ENCODE assay signal across 30 mouse cellular contexts in the genomic region with DNA sequence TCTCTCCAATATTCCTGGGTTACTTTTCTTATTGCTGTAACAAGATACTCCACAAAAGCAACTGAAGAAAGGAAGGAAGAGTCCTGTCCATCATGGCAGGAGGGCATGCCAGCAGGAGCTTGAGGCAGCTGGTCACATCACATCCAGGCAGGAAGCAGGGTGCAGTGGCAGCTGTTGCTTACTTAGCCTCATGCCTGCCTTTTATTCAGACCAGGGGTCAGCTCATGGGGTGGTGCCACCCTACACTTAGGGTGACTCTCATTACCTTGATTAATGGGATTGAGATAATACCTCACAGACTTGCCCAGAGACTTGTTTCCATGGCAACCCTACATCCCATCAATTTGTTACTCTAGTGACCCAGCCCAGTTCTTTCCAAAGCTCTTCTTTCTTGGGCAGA. TPM values are rescaled to one million over a fixed set of nuclear protein-coding genes. Genes with fewer than 3 reads are reported as not detected.
DNase-seq lines count a peak whose midpoint lies in the region; ATAC-seq lines count a peak whose summit lies in the region.
"Had no signal": no experiment of that assay in that cellular context is flagged by ENCODE, and none has a peak within 500 bp of the region (broad histone marks: within the 10 kb centered on the region; RNA-seq: fewer than 3 reads in every experiment).

No protein-coding gene starts in this region.

- peaks cover 13% of the 10 kb centered on the region for H3K4me1 ChIP-seq in forebrain, embryonic 11.5 days (replicated peaks; ENCODE audit: control insufficient read depth, insufficient read depth, low read length)
- peaks cover 33% of the 10 kb centered on the region for H3K4me1 ChIP-seq in forebrain, embryonic 10.5 days
- no peaks in the 10 kb centered on the region for H3K4me1 ChIP-seq in midbrain, embryonic 11.5 days (ENCODE audit: control insufficient read depth, insufficient read depth, low read length)
- H3K4me1 ChIP-seq in midbrain, embryonic 16.5 days (ENCODE audit: control insufficient read depth, insufficient read depth, low read length): peaks cover 14% of the 10 kb centered on the region
- peaks cover 39% of the 10 kb centered on the region for H3K4me1 ChIP-seq in limb, embryonic 12.5 days (replicated peaks)

- no peak overlapping the region for H3K4me2 ChIP-seq in forebrain, embryonic 11.5 days (ENCODE audit: low read depth, low read length, severe bottlenecking)
- no peak overlapping the region for H3K4me2 ChIP-seq in midbrain, embryonic 11.5 days
- H3K4me2 ChIP-seq in midbrain, embryonic 16.5 days (ENCODE audit: low read length): no peak overlapping the region
- H3K4me2 ChIP-seq in limb, embryonic 12.5 days: no peak overlapping the region
- H3K4me2 ChIP-seq: hindbrain, embryonic 13.5 days; liver, embryonic 11.5 days; neural tube, embryonic 12.5 days had no signal

- H3K9ac ChIP-seq in forebrain, embryonic 11.5 days (ENCODE audit: low read length): no peak overlapping the region
- H3K9ac ChIP-seq in midbrain, embryonic 11.5 days (ENCODE audit: low read length): no peak overlapping the region
- no peak overlapping the region for H3K9ac ChIP-seq in midbrain, embryonic 16.5 days (ENCODE audit: low read depth, low read length)
- no peak overlapping the region for H3K9ac ChIP-seq in limb, embryonic 12.5 days (replicated peaks)
- H3K9ac ChIP-seq: heart, embryonic 12.5 days; hindbrain, embryonic 13.5 days; limb, embryonic 13.5 days; lung, embryonic 15.5 days; neural tube, embryonic 12.5 days had no signal

- no peak for ATAC-seq in forebrain, embryonic 11.5 days (replicated peaks; ENCODE audit: low FRiP score)
- ATAC-seq in midbrain, embryonic 11.5 days (ENCODE audit: low FRiP score): no peak
- no peak for ATAC-seq in midbrain, embryonic 16.5 days
- ATAC-seq in limb, embryonic 12.5 days (ENCODE audit: insufficient number of reproducible peaks, insufficient read depth, low FRiP score, low TSS enrichment, low read depth): no peak

- no peaks in the 10 kb centered on the region for H3K36me3 ChIP-seq in forebrain, embryonic 11.5 days (ENCODE audit: control insufficient read depth, insufficient read depth, low read length)
- no peaks in the 10 kb centered on the region for H3K36me3 ChIP-seq in forebrain, embryonic 10.5 days (replicated peaks)
- H3K36me3 ChIP-seq in midbrain, embryonic 11.5 days (ENCODE audit: control insufficient read depth, insufficient read depth, low read length): no peaks in the 10 kb centered on the region
- no peaks in the 10 kb centered on the region for H3K36me3 ChIP-seq in midbrain, embryonic 16.5 days (ENCODE audit: control insufficient read depth, insufficient read depth, low read length)
- H3K36me3 ChIP-seq in limb, embryonic 12.5 days: no peaks in the 10 kb centered on the region
- H3K36me3 ChIP-seq: heart, embryonic 12.5 days; hindbrain, embryonic 13.5 days; limb, embryonic 13.5 days; lung, embryonic 15.5 days; neural tube, embryonic 12.5 days had no signal

- H3K4me3 ChIP-seq in forebrain, embryonic 11.5 days (ENCODE audit: low read depth, low read length): no peak overlapping the region
- H3K4me3 ChIP-seq in forebrain, embryonic 10.5 days: no peak overlapping the region
- H3K4me3 ChIP-seq in midbrain, embryonic 11.5 days (ENCODE audit: low read depth, low read length): no peak overlapping the region
- H3K4me3 ChIP-seq in midbrain, embryonic 16.5 days (ENCODE audit: low read depth, low read length): no peak overlapping the region
- H3K4me3 ChIP-seq in limb, embryonic 12.5 days (replicated peaks): no peak overlapping the region
- H3K4me3 ChIP-seq: erythroblast, embryonic 14.5 days; heart, embryonic 12.5 days; hindbrain, embryonic 13.5 days; limb, embryonic 13.5 days; lung, embryonic 15.5 days; neural tube, embryonic 12.5 days had no signal

- no peak overlapping the region for H3K27ac ChIP-seq in forebrain, embryonic 11.5 days (ENCODE audit: low read depth, low read length)
- H3K27ac ChIP-seq in forebrain, embryonic 10.5 days: no peak overlapping the region
- H3K27ac ChIP-seq in midbrain, embryonic 11.5 days (ENCODE audit: low read depth, low read length): no peak overlapping the region
- H3K27ac ChIP-seq in midbrain, embryonic 16.5 days (ENCODE audit: low read length): no peak overlapping the region
- peak overlapping the region; percentile 90 for H3K27ac ChIP-seq in limb, embryonic 12.5 days
- H3K27ac ChIP-seq: neural tube, embryonic 12.5 days had no signal

- DNase-seq in forebrain, embryonic 11.5 days (ENCODE audit: low spot score): peak; percentile 51
- DNase-seq in forebrain, embryonic 10.5 days (ENCODE audit: extremely low spot score, low spot score): no peak
- peak; percentile 33 for DNase-seq in midbrain, embryonic 11.5 days (ENCODE audit: low spot score, missing footprints)
- no peak for DNase-seq in layer of hippocampus, adult 11-12 months (ENCODE audit: low spot score)
- no peak for DNase-seq in thymus, postnatal 36 days
- DNase-seq: adrenal gland, postnatal 10 days; cerebellum, adult 18-20 months; cerebellum, postnatal 14 days; gastrocnemius, postnatal 14 days; heart, postnatal 4 days; kidney, adult 8-10 months; right cerebral cortex, postnatal 14 days had no signal

- no peaks in the 10 kb centered on the region for H3K9me3 ChIP-seq in forebrain, embryonic 11.5 days (ENCODE audit: control insufficient read depth, low read length)
- H3K9me3 ChIP-seq in forebrain, embryonic 10.5 days: no peaks in the 10 kb centered on the region
- H3K9me3 ChIP-seq in midbrain, embryonic 11.5 days (ENCODE audit: control insufficient read depth, low read length): no peaks in the 10 kb centered on the region
- no peaks in the 10 kb centered on the region for H3K9me3 ChIP-seq in midbrain, embryonic 16.5 days (replicated peaks; ENCODE audit: control insufficient read depth, low read length, poor library complexity, severe bottlenecking)
- H3K9me3 ChIP-seq in limb, embryonic 12.5 days: no peaks in the 10 kb centered on the region
- H3K9me3 ChIP-seq: heart, embryonic 12.5 days; hindbrain, embryonic 13.5 days; limb, embryonic 13.5 days; lung, embryonic 15.5 days; neural tube, embryonic 12.5 days had no signal

- H3K27me3 ChIP-seq in forebrain, embryonic 11.5 days (ENCODE audit: control insufficient read depth, insufficient read depth, low read length): peaks cover 3% of the 10 kb centered on the region
- peaks cover 77% of the 10 kb centered on the region for H3K27me3 ChIP-seq in forebrain, embryonic 10.5 days (ENCODE audit: poor library complexity, severe bottlenecking)
- H3K27me3 ChIP-seq in midbrain, embryonic 11.5 days (ENCODE audit: control insufficient read depth, insufficient read depth, low read length): no peaks in the 10 kb centered on the region
- H3K27me3 ChIP-seq in midbrain, embryonic 16.5 days (ENCODE audit: control insufficient read depth, insufficient read depth, low read depth, low read length): no peaks in the 10 kb centered on the region
- H3K27me3 ChIP-seq in limb, embryonic 12.5 days: no peaks in the 10 kb centered on the region
- H3K27me3 ChIP-seq: CH12.LX; limb, embryonic 13.5 days; lung, embryonic 15.5 days had no signal

RNA-seq across cellular contexts. Expression of a gene that starts 2.0 kb away (rescaled TPM):
- polyA plus RNA-seq in forebrain, embryonic 11.5 days (2014; fragmentation: Nextera tagmentation; extraction: Ambion mirVana): 0.07 TPM in 1 of 2 replicates, not detected in the other
- polyA plus RNA-seq in forebrain, embryonic 10.5 days (2016; fragmentation: Nextera tagmentation; extraction: Ambion mirVana): 0.11 and 0.14 TPM in 2 replicates
- polyA plus RNA-seq in midbrain, embryonic 11.5 days (2014; fragmentation: Nextera tagmentation; extraction: Ambion mirVana): not detected in 2 replicates
- 0.17 and 0.26 TPM in 2 replicates for polyA plus RNA-seq in midbrain, embryonic 16.5 days (2015; fragmentation: Nextera tagmentation; extraction: Ambion mirVana)
- 0.37 and 0.44 TPM in 2 replicates for polyA plus RNA-seq in limb, embryonic 12.5 days (2016; fragmentation: Nextera tagmentation; extraction: Ambion mirVana)
- polyA plus RNA-seq: C2C12; erythroblast, embryonic 14.5 days; liver, embryonic 11.5 days; neural tube, embryonic 12.5 days had no signal

RNA-seq across cellular contexts. Expression of a gene that starts 7.3 kb away (rescaled TPM):
- not detected in 2 replicates for polyA plus RNA-seq in forebrain, embryonic 11.5 days (2014; fragmentation: Nextera tagmentation; extraction: Ambion mirVana)
- polyA plus RNA-seq in forebrain, embryonic 10.5 days (2016; fragmentation: Nextera tagmentation; extraction: Ambion mirVana): not detected in 2 replicates
- polyA plus RNA-seq in midbrain, embryonic 11.5 days (2014; fragmentation: Nextera tagmentation; extraction: Ambion mirVana): not detected in 2 replicates
- polyA plus RNA-seq in midbrain, embryonic 16.5 days (2015; fragmentation: Nextera tagmentation; extraction: Ambion mirVana): not detected in 2 replicates
- polyA plus RNA-seq in limb, embryonic 12.5 days (2016; fragmentation: Nextera tagmentation; extraction: Ambion mirVana): not detected in 2 replicates
- polyA plus RNA-seq: C2C12; erythroblast, embryonic 14.5 days; heart, embryonic 12.5 days; heart, postnatal 0 days; hindbrain, embryonic 13.5 days; intestine, embryonic 16.5 days; liver, embryonic 11.5 days; liver, embryonic 16.5 days; midbrain, embryonic 14.5 days; neural tube, embryonic 12.5 days; small intestine, adult 2 months; stomach, embryonic 14.5 days; urinary bladder, adult 2 months had no signal

RNA-seq across cellular contexts. Expression of a gene that starts 47.8 kb away (rescaled TPM):
- 3.8 and 4.4 TPM in 2 replicates for polyA plus RNA-seq in forebrain, embryonic 11.5 days (2014; fragmentation: Nextera tagmentation; extraction: Ambion mirVana)
- polyA plus RNA-seq in forebrain, embryonic 10.5 days (2016; fragmentation: Nextera tagmentation; extraction: Ambion mirVana): 5.7 and 6.9 TPM in 2 replicates
- polyA plus RNA-seq in midbrain, embryonic 11.5 days (2014; fragmentation: Nextera tagmentation; extraction: Ambion mirVana): 2.3 and 3.2 TPM in 2 replicates
- 2.2 and 3.1 TPM in 2 replicates for polyA plus RNA-seq in midbrain, embryonic 16.5 days (2015; fragmentation: Nextera tagmentation; extraction: Ambion mirVana)
- polyA plus RNA-seq in limb, embryonic 12.5 days (2016; fragmentation: Nextera tagmentation; extraction: Ambion mirVana): 6.7 and 7.4 TPM in 2 replicates

Comparison
In these comparisons a context has a peak if more than half of its experiments do, and no peak if none do; other contexts are left out.
1. DNase-seq: peak in forebrain, embryonic 11.5 days (single experiment) and midbrain, embryonic 11.5 days (single experiment); none in forebrain, embryonic 10.5 days (single experiment), layer of hippocampus, adult 11-12 months (single experiment) and thymus, postnatal 36 days (0 of 2).